Mouse (Mus musculus) limb, embryonic 15.5 days (tissue): ENCODE data around the gene Trpm4. TPM values are rescaled to one million over a fixed set of nuclear protein-coding genes. Genes with fewer than 3 reads are reported as not detected.
"Not testable (repeated sequence)": the region's sequence is repeated elsewhere in the genome, so short reads cannot be mapped to it uniquely, and the experiment has no call there.

ENCODE experiments used
- ATAC-seq: fragments of 200-750 bp; cut with Nextera tagmentation; 2 replicates; pipeline ENCODE4 v1.8.0; 2017; ENCODE audit warnings: low read depth, moderate TSS enrichment; ENCODE audit not compliant: insufficient number of reproducible peaks, low FRiP score, low TSS enrichment
- H3K27ac ChIP-seq: fragments of 300-500 bp; sonication (generic); 2 replicates; pipeline ENCODE4 v1.5.1; 2015; ENCODE audit warnings: moderate library complexity, mild to moderate bottlenecking, inconsistent platforms
- H3K27me3 ChIP-seq: fragments of 300-500 bp; sonication (generic); 2 replicates; pipeline ENCODE4 v1.6.1; 2015; ENCODE audit warnings: inconsistent platforms
- H3K36me3 ChIP-seq: fragments of 300-500 bp; sonication (generic); 2 replicates; pipeline ENCODE4 v1.6.1; 2015; ENCODE audit warnings: inconsistent platforms
- H3K4me1 ChIP-seq: fragments of 300-500 bp; sonication (generic); 2 replicates; pipeline ENCODE4 v1.6.1; 2015; ENCODE audit warnings: inconsistent platforms
- H3K4me2 ChIP-seq: fragments of 300-500 bp; sonication (generic); 2 replicates; pipeline ENCODE4 v1.6.1; 2015; ENCODE audit warnings: mild to moderate bottlenecking, inconsistent platforms
- H3K4me3 ChIP-seq: fragments of 300-500 bp; sonication (generic); 2 replicates; pipeline ENCODE4 v1.5.1; 2015; ENCODE audit warnings: mild to moderate bottlenecking, inconsistent platforms
- H3K9ac ChIP-seq: fragments of 300-500 bp; sonication (generic); 2 replicates; pipeline ENCODE4 v1.6.1; 2015; ENCODE audit warnings: inconsistent platforms
- H3K9me3 ChIP-seq: fragments of 300-500 bp; sonication (generic); 2 replicates; pipeline ENCODE4 v1.6.1; 2016; ENCODE audit warnings: inconsistent platforms
- WGBS: fragments of 180-500 bp; shearing (Covaris S2); methylation state at CpG from one replicate; pipeline ENCODE4 v1.1.7; 2015; 5-methylcytosine and 5-hydroxymethylcytosine counted together
- polyA plus RNA-seq: library from polyadenylated mRNA; unstranded; fragments of >200 nt; fragmentation: Nextera tagmentation; extraction: Ambion mirVana; gene quantifications from 2 replicates; pipeline ENCODE4 v1.2.1, GENCODE M21; 2015

Gene Trpm4
- polyA plus RNA-seq, 1 experiment from 2014 or later, result 22.6 TPM

GRCm38 (mm10) chr7:45365742-45366651, 32.4 kb upstream of the Trpm4 start:
- 3% methylated on average over 35 of the region's 35 CpGs for WGBS
- Histone ChIP-seq H3K4me1 (peaks cover 43% of the 10 kb centered on the region), H3K9me3 (no peaks in the 10 kb centered on the region), H3K27me3 (peaks cover 71% of the 10 kb centered on the region), H3K4me3 (peak overlapping the region; percentile 58), H3K9ac (peak overlapping the region; percentile 59), H3K4me2 (peak overlapping the region; percentile 95), H3K36me3 (no peaks in the 10 kb centered on the region), H3K27ac (peak overlapping the region; percentile 39; the same call in 1 of the 2 replicates)
- no peak for ATAC-seq

GRCm38 (mm10) chr7:45363983-45364382, 30.4 kb upstream of the Trpm4 start:
- Histone ChIP-seq H3K4me3 (no peak overlapping the region), H3K4me1 (peaks cover 31% of the 10 kb centered on the region), H3K27ac (no peak overlapping the region), H3K4me2 (no peak overlapping the region), H3K36me3 (no peaks in the 10 kb centered on the region), H3K9ac (no peak overlapping the region), H3K27me3 (peaks cover 68% of the 10 kb centered on the region), H3K9me3 (no peaks in the 10 kb centered on the region)
- WGBS, result 71% methylated on average over 2 of the region's 2 CpGs
- no peak for ATAC-seq

DNA sequence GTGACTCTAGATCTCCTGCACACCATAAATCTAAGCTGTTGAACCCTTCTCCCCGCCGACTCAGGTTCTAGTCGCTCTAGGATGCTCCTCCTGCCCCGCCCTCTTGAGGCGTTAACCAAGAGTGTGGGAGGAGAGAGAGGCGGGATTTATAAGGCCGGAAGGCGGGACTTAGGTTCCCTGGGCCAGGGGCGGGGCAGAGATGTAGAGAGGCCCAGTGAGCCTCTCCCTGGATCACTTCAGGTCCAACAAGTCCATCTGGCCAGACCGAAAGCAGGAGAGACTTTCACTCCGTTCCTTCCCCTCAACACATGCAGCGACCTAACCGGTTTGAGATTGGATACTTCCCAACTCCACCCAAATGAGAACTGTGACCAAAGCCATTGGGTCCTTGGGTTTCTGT, 29.2 kb upstream of the Trpm4 start:
- Histone ChIP-seq H3K27me3 (peaks cover 57% of the 10 kb centered on the region), H3K27ac (peak overlapping the region; percentile 54), H3K4me3 (no peak overlapping the region), H3K9me3 (no peaks in the 10 kb centered on the region), H3K36me3 (0 out of 2 replicates have a peak, but pooled peaks cover under 1% of the 10 kb centered on the region), H3K9ac (no peak overlapping the region), H3K4me1 (peaks cover 27% of the 10 kb centered on the region), H3K4me2 (no peak overlapping the region)
- WGBS, result 8% methylated on average over 13 of the region's 13 CpGs
- no peak for ATAC-seq

- Histone ChIP-seq H3K9me3 (no peaks in the 10 kb centered on the region), H3K4me1 (peaks cover 19% of the 10 kb centered on the region), H3K4me3 (peak overlapping the region; percentile 49), H3K27ac (no peak overlapping the region), H3K4me2 (peak overlapping the region; percentile 85), H3K9ac (peak overlapping the region; percentile 15; the same call in 1 of the 2 replicates), H3K27me3 (peaks cover 57% of the 10 kb centered on the region), H3K36me3 (peaks cover 7% of the 10 kb centered on the region; the same call in 1 of the 2 replicates)
- peak; percentile 76 for ATAC-seq
- WGBS, result under 1% methylated on average over 43 of the region's 43 CpGs
Observed at GRCm38 (mm10) chr7:45361243-45361804, 27.7 kb upstream of the Trpm4 start.

- Histone ChIP-seq H3K4me2 (peak overlapping the region; percentile 85; the same call in 1 of the 2 replicates), H3K9me3 (no peaks in the 10 kb centered on the region), H3K27ac (no peak overlapping the region), H3K4me3 (peak overlapping the region; percentile 49), H3K36me3 (peaks cover 9% of the 10 kb centered on the region; the same call in 1 of the 2 replicates), H3K27me3 (peaks cover 52% of the 10 kb centered on the region), H3K4me1 (peaks cover 11% of the 10 kb centered on the region), H3K9ac (no peak overlapping the region)
- ATAC-seq, result no peak
- 44% methylated on average over 18 of the region's 18 CpGs for WGBS
Observed at GRCm38 (mm10) chr7:45360404-45361125, 27.0 kb upstream of the Trpm4 start.

DNA sequence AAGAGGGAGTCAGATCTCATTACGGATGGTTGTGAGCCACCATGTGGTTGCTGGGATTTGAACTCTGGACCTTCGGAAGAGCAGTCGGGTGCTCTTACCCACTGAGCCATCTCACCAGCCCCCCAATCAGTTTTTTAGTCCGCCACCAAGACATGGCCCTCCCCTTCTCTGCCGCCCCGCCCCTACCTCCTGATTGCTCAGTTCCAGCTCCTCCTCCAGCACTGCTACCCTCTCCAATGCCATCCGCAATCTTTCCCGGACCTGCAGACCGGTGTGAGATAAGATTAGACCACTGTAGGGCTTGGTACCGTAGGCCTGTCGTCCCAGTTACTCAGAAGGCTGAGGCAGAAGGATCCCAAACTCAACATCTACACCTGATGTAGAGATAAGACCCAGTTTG, 25.5 kb upstream of the Trpm4 start:
- WGBS, result 56% methylated on average over 11 of the region's 11 CpGs
- peaks cover 40% of the 10 kb centered on the region for H3K27me3 ChIP-seq
- not testable (repeated sequence) for H3K27ac ChIP-seq, H3K36me3 ChIP-seq, ATAC-seq, H3K9me3 ChIP-seq, H3K4me2 ChIP-seq, H3K9ac ChIP-seq, H3K4me3 ChIP-seq
- H3K4me1 ChIP-seq, result peaks cover 11% of the 10 kb centered on the region

GRCm38 (mm10) chr7:45356087-45356486, 22.5 kb upstream of the Trpm4 start:
- Histone ChIP-seq H3K4me2 (no peak overlapping the region), H3K36me3 (peaks cover 15% of the 10 kb centered on the region; the same call in 1 of the 2 replicates), H3K4me3 (no peak overlapping the region), H3K27ac (no peak overlapping the region), H3K9ac (no peak overlapping the region), H3K4me1 (peaks cover 2% of the 10 kb centered on the region), H3K27me3 (peaks cover 12% of the 10 kb centered on the region), H3K9me3 (no peaks in the 10 kb centered on the region)
- WGBS, result 55% methylated on average over 13 of the region's 13 CpGs
- ATAC-seq, result no peak

DNA sequence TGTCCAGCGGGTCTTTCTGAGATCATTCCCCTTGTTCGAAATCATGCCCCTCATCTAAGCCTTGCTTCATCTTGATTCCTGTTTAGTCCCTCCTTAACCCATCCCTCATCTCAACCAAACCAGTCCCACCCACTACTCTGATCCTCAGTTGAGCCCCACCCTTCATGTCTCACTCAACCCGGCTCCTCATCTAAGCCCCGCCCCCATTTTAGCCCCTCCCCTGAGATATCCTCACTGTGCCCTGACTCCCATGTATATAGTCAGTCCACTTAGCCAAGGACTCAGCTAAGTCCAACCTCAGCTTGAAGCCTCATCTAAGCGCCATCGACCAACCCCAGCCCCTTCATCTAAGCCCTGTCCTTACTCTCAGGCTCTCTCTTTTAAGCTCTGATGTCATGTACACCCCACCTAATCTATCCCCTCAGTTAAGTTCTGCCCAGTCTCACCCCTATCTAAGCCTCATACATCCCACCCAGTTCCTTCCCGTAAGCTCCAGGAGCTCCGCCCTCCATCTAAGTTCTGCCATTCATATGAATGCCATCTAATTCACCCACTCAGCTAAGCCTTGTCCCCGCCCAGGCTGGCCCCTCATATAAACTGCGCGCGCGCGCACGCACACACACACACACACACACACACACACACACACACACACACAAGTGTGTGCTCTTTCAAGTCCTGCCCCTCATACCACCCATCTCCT, 21.9 kb upstream of the Trpm4 start:
- no peak overlapping the region for H3K9ac ChIP-seq
- no peaks in the 10 kb centered on the region for H3K9me3 ChIP-seq
- H3K36me3 ChIP-seq, result peaks cover 15% of the 10 kb centered on the region; the same call in 1 of the 2 replicates
- no peak overlapping the region for H3K27ac ChIP-seq
- no peak for ATAC-seq
- WGBS, result 73% methylated on average over 15 of the region's 15 CpGs
- H3K27me3 ChIP-seq, result peaks cover 6% of the 10 kb centered on the region
- no peaks in the 10 kb centered on the region for H3K4me1 ChIP-seq
- no peak overlapping the region for H3K4me2 ChIP-seq
- H3K4me3 ChIP-seq, result no peak overlapping the region

DNA sequence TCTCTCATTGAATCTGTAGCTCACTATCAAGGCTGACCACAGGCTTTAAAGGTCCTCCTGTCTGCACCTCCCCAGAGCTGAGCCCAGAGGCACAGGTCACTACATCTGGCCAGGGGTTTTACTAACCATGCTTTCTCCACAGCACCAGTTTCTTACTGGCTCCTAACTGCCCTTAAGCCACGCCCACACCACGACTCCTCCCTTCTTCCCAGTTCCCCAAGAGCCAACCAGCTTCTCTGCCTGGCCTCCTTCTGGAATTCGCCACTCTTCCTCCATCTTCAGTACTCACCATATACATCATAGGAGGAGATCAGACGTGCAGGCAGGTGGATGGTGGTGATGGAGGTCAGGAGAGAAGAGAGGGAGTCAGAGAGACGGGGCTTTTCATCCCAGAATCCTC, 19.5 kb upstream of the Trpm4 start:
- Histone ChIP-seq H3K27ac (no peak overlapping the region), H3K4me3 (no peak overlapping the region), H3K4me2 (no peak overlapping the region), H3K36me3 (peaks cover 15% of the 10 kb centered on the region; the same call in 1 of the 2 replicates), H3K9me3 (no peaks in the 10 kb centered on the region), H3K9ac (no peak overlapping the region), H3K27me3 (no peaks in the 10 kb centered on the region), H3K4me1 (no peaks in the 10 kb centered on the region)
- WGBS, result 14% methylated on average over 5 of the region's 5 CpGs
- no peak for ATAC-seq

GRCm38 (mm10) chr7:45346905-45347304, 13.3 kb upstream of the Trpm4 start:
- Histone ChIP-seq H3K9me3 (no peaks in the 10 kb centered on the region), H3K36me3 (no peaks in the 10 kb centered on the region), H3K27me3 (no peaks in the 10 kb centered on the region), H3K4me3 (no peak overlapping the region), H3K27ac (no peak overlapping the region), H3K4me1 (no peaks in the 10 kb centered on the region), H3K9ac (no peak overlapping the region), H3K4me2 (no peak overlapping the region)
- no peak for ATAC-seq
- whole genome bisulfite sequencing, result 77% methylated on average over 13 of the region's 13 CpGs

DNA sequence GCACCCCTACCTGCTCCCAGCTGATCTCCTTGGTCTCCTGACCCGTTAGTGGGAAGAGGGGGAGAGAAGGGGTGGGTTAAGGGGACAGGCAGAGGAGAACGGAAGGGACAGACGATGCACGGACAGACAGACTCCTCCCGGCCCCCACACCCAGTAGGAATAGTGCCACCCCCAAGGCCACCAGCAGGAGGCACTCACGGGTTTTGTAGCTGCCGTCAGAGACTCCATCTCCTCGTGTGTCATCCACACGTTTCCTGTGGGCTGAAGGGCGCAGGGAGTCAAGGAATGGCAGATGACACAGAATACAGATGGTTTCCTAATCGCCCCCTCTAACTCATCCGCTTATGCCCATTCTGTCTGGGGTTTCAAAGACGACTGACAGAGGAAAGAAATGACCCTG, 10.0 kb upstream of the Trpm4 start:
- H3K27me3 ChIP-seq, result no peaks in the 10 kb centered on the region
- H3K36me3 ChIP-seq, result no peaks in the 10 kb centered on the region
- no peak overlapping the region for H3K27ac ChIP-seq
- no peaks in the 10 kb centered on the region for H3K9me3 ChIP-seq
- H3K4me3 ChIP-seq, result no peak overlapping the region
- no peak overlapping the region for H3K4me2 ChIP-seq
- ATAC-seq, result no peak
- H3K4me1 ChIP-seq, result peaks cover 31% of the 10 kb centered on the region
- H3K9ac ChIP-seq, result no peak overlapping the region
- WGBS, result 30% methylated on average over 13 of the region's 13 CpGs
